Mouse (Mus musculus) forebrain, embryonic 14.5 days (tissue): ENCODE measurements around the gene Doc2g. TPM values are rescaled to one million over a fixed set of nuclear protein-coding genes. Genes with fewer than 3 reads are reported as not detected.

Source experiments
- ATAC-seq: fragments of 200-750 bp; cut with Nextera tagmentation; 2 replicates; pipeline ENCODE4 v1.8.0; 2017; ENCODE audit warnings: mild to moderate bottlenecking, moderate library complexity
- DNase-seq: peaks from one replicate; pipeline ENCODE4 v3.0.0-alpha.2; 2015; ENCODE audit warnings: low spot score
- H3K27ac ChIP-seq: fragments of 300-500 bp; sonication (generic); 2 replicates; pipeline ENCODE4 v1.5.1; 2014; ENCODE audit warnings: low read depth, mild to moderate bottlenecking, control low read depth, low read length, moderate library complexity
- H3K27me3 ChIP-seq: fragments of 300-500 bp; sonication (generic); replicated peaks from 2 replicates; pipeline ENCODE4 v1.6.1; 2014; ENCODE audit warnings: low read length, control low read depth, mixed read lengths; ENCODE audit not compliant: control insufficient read depth, insufficient read depth
- H3K36me3 ChIP-seq: fragments of 300-500 bp; sonication (generic); 2 replicates; pipeline ENCODE4 v1.6.1; 2014; ENCODE audit warnings: low read length, control low read depth; ENCODE audit not compliant: control insufficient read depth, insufficient read depth
- H3K4me1 ChIP-seq: fragments of 300-500 bp; sonication (generic); 2 replicates; pipeline ENCODE4 v1.6.1; 2014; ENCODE audit warnings: antibody characterized with exemption, low read length, control low read depth; ENCODE audit not compliant: control insufficient read depth, insufficient read depth
- H3K4me2 ChIP-seq: fragments of 300-500 bp; sonication (generic); 2 replicates; pipeline ENCODE4 v1.6.1; 2014; ENCODE audit warnings: mild to moderate bottlenecking, control low read depth, low read length
- H3K4me3 ChIP-seq: fragments of 300-500 bp; sonication (generic); 2 replicates; pipeline ENCODE4 v1.5.1; 2014; ENCODE audit warnings: low read depth, low read length, control low read depth
- H3K9ac ChIP-seq: fragments of 300-500 bp; sonication (generic); 2 replicates; pipeline ENCODE4 v1.6.1; 2014; ENCODE audit warnings: mild to moderate bottlenecking, low read length, control low read depth, moderate library complexity
- H3K9me3 ChIP-seq: fragments of 300-500 bp; sonication (generic); replicated peaks from 2 replicates; pipeline ENCODE4 v1.6.1; 2016; ENCODE audit warnings: low read length, control low read depth, mixed read lengths; ENCODE audit not compliant: control insufficient read depth
- WGBS: fragments of 180-500 bp; shearing (Covaris S2); extraction: QIAGEN DNeasy Blood & Tissue Kit; methylation state at CpG from one replicate; pipeline ENCODE4 v1.1.7; 2014; 5-methylcytosine and 5-hydroxymethylcytosine counted together
- polyA plus RNA-seq: library from polyadenylated mRNA; unstranded; fragments of >200 nt; fragmentation: Nextera tagmentation; extraction: Ambion mirVana; gene quantifications from 2 replicates; pipeline ENCODE4 v1.2.1, GENCODE M21; 2014

Doc2g gene
- polyA plus RNA-seq, 1 experiment from 2014 or later, result 3.2 TPM

- Histone ChIP-seq H3K36me3 (no peaks in the 10 kb centered on the region), H3K9me3 (no peaks in the 10 kb centered on the region), H3K9ac (no peak overlapping the region), H3K27ac (no peak overlapping the region), H3K4me1 (no peaks in the 10 kb centered on the region), H3K27me3 (no peaks in the 10 kb centered on the region), H3K4me2 (no peak overlapping the region), H3K4me3 (no peak overlapping the region)
- 39% methylated on average over 8 of the region's 8 CpGs for WGBS
- DNase-seq (no peak), ATAC-seq (no peak)
Observed at GRCm38 (mm10) chr19:3985261-3985681, 17.8 kb upstream of the Doc2g start.

GRCm38 (mm10) chr19:3986334-3986733 is 16.8 kb upstream of the Doc2g start, which contains the start of gene Acy3:
TSS of gene Acy3 (plus strand) at chr19:3986570.
- 18% methylated on average over 8 of the region's 8 CpGs for WGBS
- Histone ChIP-seq H3K4me2 (no peak within 1 kb of the TSS), H3K4me3 (no peak within 1 kb of the TSS), H3K9me3 (no peaks in the 10 kb centered on the region), H3K36me3 (no peaks in the 10 kb centered on the region), H3K27ac (no peak within 1 kb of the TSS), H3K4me1 (no peaks in the 10 kb centered on the region), H3K27me3 (no peaks in the 10 kb centered on the region), H3K9ac (no peak within 1 kb of the TSS)
- peak; percentile 33 for DNase-seq
- ATAC-seq, result no peak

GRCm38 (mm10) chr19:3988066-3988465 is 15.0 kb upstream of the Doc2g start:
- DNase-seq (no peak), ATAC-seq (no peak)
- Histone ChIP-seq H3K4me3 (no peak overlapping the region), H3K9me3 (no peaks in the 10 kb centered on the region), H3K27ac (no peak overlapping the region), H3K27me3 (no peaks in the 10 kb centered on the region), H3K4me1 (no peaks in the 10 kb centered on the region), H3K4me2 (no peak overlapping the region), H3K36me3 (no peaks in the 10 kb centered on the region), H3K9ac (no peak overlapping the region)
- 88% methylated on average over 14 of the region's 14 CpGs for WGBS

GRCm38 (mm10) chr19:3988750-3989149 is 14.4 kb upstream of the Doc2g start:
- Histone ChIP-seq H3K4me1 (no peaks in the 10 kb centered on the region), H3K9ac (no peak overlapping the region), H3K4me2 (no peak overlapping the region), H3K36me3 (no peaks in the 10 kb centered on the region), H3K27ac (no peak overlapping the region), H3K9me3 (no peaks in the 10 kb centered on the region), H3K27me3 (no peaks in the 10 kb centered on the region), H3K4me3 (no peak overlapping the region)
- DNase-seq (no peak), ATAC-seq (no peak)
- 86% methylated on average over 4 of the region's 4 CpGs for WGBS

DNA sequence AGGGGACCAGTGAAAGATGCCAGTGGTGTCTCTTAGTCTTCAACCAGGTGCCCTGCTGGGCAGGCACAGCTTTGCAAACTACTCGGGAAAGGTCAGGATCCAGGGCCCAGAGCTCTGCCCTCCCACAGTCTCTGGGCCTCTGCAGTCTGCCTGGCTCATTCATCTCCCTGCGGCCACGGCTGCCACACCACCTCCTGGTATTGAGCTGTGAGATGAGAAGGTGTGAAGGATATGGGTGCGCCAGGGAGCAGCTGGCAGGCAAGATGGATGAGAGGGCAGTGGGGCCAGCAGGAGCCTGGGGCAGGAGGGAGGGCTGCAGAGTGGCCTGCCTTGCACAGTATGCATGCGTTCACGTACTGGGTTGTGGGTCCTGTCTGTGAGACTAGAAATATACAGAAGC is 12.3 kb upstream of the Doc2g start:
- Histone ChIP-seq H3K4me1 (no peaks in the 10 kb centered on the region), H3K27me3 (no peaks in the 10 kb centered on the region), H3K9me3 (no peaks in the 10 kb centered on the region), H3K4me3 (no peak overlapping the region), H3K27ac (no peak overlapping the region), H3K4me2 (no peak overlapping the region), H3K9ac (no peak overlapping the region), H3K36me3 (no peaks in the 10 kb centered on the region)
- 76% methylated on average over 6 of the region's 6 CpGs for WGBS
- no peak for DNase-seq
- ATAC-seq, result no peak

DNA sequence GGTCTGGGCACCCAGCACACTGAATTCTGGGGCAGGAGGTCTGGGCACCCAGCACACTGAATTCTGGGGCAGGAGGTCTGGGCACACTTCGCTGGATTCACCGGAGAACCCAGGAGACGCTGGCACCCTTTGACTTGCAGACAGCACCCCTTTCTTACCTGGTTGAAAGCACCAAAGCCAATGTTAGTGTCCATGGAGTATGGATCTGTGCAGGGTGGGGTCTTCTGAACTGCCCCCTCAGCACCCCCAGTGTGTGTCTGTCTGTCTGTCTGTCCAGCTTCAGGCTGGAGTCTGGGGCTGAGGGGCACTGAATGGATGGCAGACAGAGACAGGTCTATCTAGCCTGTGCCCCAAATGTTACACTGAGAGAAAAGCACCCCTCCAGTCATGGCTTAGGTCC is 11.6 kb upstream of the Doc2g start:
- Histone ChIP-seq H3K27ac (no peak overlapping the region), H3K4me1 (no peaks in the 10 kb centered on the region), H3K9ac (no peak overlapping the region), H3K27me3 (no peaks in the 10 kb centered on the region), H3K4me3 (no peak overlapping the region), H3K36me3 (no peaks in the 10 kb centered on the region), H3K9me3 (no peaks in the 10 kb centered on the region), H3K4me2 (no peak overlapping the region)
- WGBS, result 98% methylated on average over 3 of the region's 3 CpGs
- ATAC-seq (no peak), DNase-seq (no peak)

DNA sequence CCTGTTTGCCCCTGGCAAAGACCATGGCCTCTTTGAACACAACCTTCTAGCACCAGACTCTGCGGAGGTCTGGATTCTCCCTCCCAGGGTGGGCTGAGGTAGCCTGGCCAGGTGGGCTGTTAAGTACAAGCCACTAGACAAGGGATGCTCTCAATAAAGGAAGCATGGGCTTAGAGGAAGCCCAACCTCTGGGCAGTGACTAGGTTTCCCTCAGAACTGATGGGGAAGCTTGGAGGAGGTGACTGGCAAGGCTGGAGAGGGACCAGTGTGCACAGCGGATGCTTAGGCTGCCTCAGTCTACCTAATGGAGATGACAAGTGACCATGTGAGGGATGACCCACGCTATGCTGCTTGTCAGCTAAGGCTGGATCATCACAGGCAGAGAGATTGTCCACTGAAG is 11.1 kb upstream of the Doc2g start:
- Histone ChIP-seq H3K4me3 (no peak overlapping the region), H3K27me3 (no peaks in the 10 kb centered on the region), H3K4me1 (no peaks in the 10 kb centered on the region), H3K4me2 (no peak overlapping the region), H3K27ac (no peak overlapping the region), H3K9me3 (no peaks in the 10 kb centered on the region), H3K9ac (no peak overlapping the region), H3K36me3 (no peaks in the 10 kb centered on the region)
- 82% methylated on average over 3 of the region's 3 CpGs for WGBS
- ATAC-seq, result no peak
- DNase-seq, result no peak

DNA sequence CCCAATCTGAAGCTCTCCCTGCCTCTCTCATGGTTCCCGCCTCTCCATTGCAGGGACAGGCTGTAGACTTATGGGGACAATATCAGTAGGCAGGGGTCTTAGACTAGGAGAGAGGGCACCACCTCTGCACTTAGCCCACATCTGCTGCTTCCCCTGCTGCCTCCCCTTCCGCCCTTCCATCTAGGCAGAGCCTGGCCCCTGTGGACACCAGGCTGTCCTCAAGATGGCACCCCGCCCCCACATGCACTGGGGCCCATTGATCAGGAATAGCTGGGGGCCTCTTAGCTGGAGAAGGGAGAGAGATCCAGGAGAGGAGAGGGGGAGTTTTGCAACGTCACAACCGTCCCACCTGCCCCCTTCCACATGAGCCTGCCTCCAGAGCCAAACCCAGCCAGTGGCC is 10.7 kb upstream of the Doc2g start, which contains the start of gene Tbx10:
Gene Tbx10 (plus strand): TSS at position 337 of the 400 bp plus-strand sequence.
- DNase-seq (no peak), ATAC-seq (no peak)
- Histone ChIP-seq H3K9me3 (no peaks in the 10 kb centered on the region), H3K36me3 (no peaks in the 10 kb centered on the region), H3K4me3 (no peak within 1 kb of the TSS), H3K4me2 (no peak within 1 kb of the TSS), H3K27ac (no peak within 1 kb of the TSS), H3K9ac (no peak within 1 kb of the TSS), H3K27me3 (no peaks in the 10 kb centered on the region), H3K4me1 (no peaks in the 10 kb centered on the region)
- WGBS, result 51% methylated on average over 5 of the region's 5 CpGs

- 73% methylated on average over 6 of the region's 6 CpGs for WGBS
- Histone ChIP-seq H3K4me3 (no peak overlapping the region), H3K9me3 (no peaks in the 10 kb centered on the region), H3K9ac (no peak overlapping the region), H3K36me3 (no peaks in the 10 kb centered on the region), H3K27ac (no peak overlapping the region), H3K4me2 (no peak overlapping the region), H3K4me1 (peaks cover 4% of the 10 kb centered on the region), H3K27me3 (no peaks in the 10 kb centered on the region)
- DNase-seq (no peak), ATAC-seq (no peak)
Observed at GRCm38 (mm10) chr19:3994932-3995331, 8.2 kb upstream of the Doc2g start.
